Mouse (Mus musculus): Measurements from ENCODE around the gene Igfbp1. TPM values are rescaled to one million over a fixed set of nuclear protein-coding genes. Genes with fewer than 3 reads are reported as not detected.
A peak's percentile ranks its signal among the peaks of the same experiment; 100 is the strongest.

Gene Igfbp1
- under 1 TPM in 1 of 2 experiments, not detected in 1; 0.68 TPM for total RNA-seq (2021)
- long read RNA-seq, experiment 1, result 0 reads
- long read RNA-seq, experiment 2, result 0 reads

GRCm38 (mm10) chr11:7197491-7197941, at the start of gene Igfbp1:
TSS of gene Igfbp1 (plus strand) at chr11:7197782.
- no peak for DNase-seq

DNA sequence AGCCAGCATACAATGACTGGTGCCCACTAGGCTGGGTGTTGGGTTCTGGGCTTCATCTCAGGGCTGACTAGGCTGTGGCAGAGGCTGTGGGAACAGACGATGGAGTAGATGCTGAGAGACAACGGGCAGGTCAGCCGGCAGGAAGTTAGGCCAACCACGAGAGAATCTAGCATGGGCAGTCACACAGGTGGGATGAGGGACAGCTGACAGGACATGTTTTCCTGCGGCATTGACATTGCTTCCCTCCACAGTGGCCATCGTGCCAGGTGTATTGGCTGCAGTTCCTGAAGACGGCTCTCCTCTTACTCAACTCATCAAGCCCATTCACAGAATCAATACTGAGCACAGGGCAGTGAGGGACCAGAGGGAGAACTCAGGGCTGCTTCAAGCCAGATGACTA, 49.6 kb upstream of the Igfbp1 start:
- DNase-seq, result no peak

GRCm38 (mm10) chr11:7149471-7149870, 48.1 kb upstream of the Igfbp1 start:
- no peak for DNase-seq

DNA sequence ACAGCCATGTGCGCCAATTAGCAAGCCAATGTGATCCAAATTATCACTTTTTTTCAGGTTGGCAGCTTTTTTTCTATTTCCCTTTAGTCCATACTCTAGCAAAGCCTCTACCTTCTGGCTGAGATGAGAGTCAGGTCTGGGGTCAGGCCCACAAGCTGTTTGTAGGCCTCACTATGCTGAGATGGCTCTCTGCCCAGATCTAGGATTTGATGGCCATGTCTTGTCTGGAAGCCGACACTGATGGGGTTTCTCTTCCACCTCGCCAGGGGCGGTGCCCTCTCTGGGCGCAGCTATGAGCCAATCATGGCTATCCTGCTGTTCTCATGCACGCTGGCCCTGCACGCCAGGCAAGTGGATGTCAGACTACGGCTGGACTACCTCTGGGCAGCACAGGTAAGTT, 47.1 kb upstream of the Igfbp1 start:
- no peak for DNase-seq

DNA sequence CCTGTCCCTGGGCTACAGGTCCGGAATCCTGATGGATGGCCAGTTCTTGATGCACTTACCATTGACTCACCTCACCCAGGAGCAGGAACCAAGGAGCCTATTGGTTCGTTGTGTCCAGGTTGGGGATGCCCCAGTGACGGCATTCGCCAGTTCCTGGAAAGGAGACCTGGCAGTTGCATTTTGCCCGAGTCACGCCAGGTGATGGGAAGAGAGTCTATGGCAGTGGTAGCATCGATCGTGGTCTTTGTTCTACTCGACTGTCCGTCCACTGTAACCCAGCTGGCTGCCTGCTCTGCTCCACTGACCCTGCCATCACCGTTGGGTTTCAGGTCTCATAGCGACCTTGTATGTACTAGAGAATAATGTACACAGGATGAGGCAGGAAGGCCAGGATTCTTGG, 45.2 kb upstream of the Igfbp1 start:
- DNase-seq, result no peak

DNA sequence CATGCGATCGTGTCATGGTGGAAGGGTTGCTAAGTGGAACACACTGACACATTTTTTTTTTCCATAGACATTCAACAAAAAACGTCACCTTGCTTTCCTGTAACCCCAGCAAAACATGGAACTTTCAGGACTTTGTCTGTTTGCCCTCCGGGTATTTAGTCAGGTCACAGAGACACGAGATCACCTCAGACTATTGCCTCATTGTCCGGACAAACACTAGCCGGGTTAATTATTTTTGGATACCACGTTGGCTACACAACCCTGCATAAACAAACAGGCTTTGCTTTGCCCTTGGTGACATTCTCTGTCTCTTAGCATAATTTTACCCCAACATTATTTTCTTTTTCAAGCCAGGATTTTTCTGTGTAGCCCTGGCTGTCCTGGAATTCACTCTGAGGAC, 44.5 kb upstream of the Igfbp1 start:
- DNase-seq, result no peak

GRCm38 (mm10) chr11:7156427-7156826, 41.2 kb upstream of the Igfbp1 start:
- DNase-seq, result no peak

GRCm38 (mm10) chr11:7158196-7158595, 39.4 kb upstream of the Igfbp1 start:
- DNase-seq, result no peak

GRCm38 (mm10) chr11:7160146-7160545, 37.4 kb upstream of the Igfbp1 start:
- DNase-seq, result peak; percentile 15

- no peak for DNase-seq
Measured at GRCm38 (mm10) chr11:7160637-7161101, 36.9 kb upstream of the Igfbp1 start.

DNA sequence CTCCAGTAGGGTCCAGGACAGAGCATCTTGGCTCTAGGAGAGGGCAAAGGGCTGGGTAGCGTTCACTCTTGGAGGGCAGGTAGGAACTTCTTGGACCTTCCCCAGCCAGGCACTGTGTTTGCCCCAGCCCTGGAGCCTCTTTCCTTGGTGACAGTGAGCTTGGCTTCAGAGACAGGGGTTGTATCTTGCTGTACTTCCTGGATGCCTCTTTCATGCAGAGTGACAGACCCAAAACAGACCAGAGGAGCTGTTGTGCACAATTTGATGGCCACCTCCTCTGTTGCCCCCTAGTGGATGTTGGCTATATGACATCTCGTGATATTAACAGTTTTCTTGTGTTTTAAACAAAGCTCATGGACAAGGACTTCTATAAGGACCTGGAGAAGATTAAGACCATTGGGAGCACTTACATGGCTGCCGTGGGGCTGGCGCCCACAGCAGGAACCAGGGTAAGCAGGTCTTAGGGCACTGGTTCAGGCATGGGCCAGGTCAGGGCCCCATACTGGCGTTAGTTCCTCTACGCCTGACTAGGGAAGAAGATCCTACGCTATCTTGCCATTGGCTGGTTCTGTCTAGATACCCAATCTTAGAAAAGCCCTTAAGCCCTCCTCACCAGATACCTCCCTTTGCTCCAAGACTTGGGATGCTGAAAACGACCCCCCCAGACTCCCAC, 35.9 kb upstream of the Igfbp1 start:
- DNase-seq, result no peak

- DNase-seq, result no peak
Measured at GRCm38 (mm10) chr11:7164416-7164815, 33.2 kb upstream of the Igfbp1 start.

GRCm38 (mm10) chr11:7169645-7170044, 27.9 kb upstream of the Igfbp1 start:
- no peak for DNase-seq

DNA sequence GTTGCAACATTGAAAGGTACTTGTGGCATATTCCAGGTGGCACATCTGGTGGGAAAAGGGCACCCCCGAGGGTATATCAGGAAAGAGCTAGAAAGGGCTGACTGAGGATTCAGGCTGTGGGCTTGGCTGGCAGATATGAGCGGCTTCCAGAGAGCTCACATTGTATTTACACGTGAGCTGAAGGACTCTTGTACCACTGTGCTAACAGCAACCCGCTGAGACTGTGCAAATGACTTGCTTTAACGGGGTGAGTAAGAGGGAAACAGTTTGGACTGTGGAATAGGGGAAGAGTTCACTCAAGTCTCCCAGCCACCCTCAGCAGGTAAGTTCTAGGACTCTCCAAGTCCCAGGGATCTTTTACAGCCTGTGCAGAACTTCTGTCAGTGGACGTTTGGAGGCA, 23.9 kb upstream of the Igfbp1 start:
- no peak for DNase-seq

GRCm38 (mm10) chr11:7178724-7179123, 18.9 kb upstream of the Igfbp1 start:
- no peak for DNase-seq

- no peak for DNase-seq
Measured at GRCm38 (mm10) chr11:7179276-7179675, 18.3 kb upstream of the Igfbp1 start.

DNA sequence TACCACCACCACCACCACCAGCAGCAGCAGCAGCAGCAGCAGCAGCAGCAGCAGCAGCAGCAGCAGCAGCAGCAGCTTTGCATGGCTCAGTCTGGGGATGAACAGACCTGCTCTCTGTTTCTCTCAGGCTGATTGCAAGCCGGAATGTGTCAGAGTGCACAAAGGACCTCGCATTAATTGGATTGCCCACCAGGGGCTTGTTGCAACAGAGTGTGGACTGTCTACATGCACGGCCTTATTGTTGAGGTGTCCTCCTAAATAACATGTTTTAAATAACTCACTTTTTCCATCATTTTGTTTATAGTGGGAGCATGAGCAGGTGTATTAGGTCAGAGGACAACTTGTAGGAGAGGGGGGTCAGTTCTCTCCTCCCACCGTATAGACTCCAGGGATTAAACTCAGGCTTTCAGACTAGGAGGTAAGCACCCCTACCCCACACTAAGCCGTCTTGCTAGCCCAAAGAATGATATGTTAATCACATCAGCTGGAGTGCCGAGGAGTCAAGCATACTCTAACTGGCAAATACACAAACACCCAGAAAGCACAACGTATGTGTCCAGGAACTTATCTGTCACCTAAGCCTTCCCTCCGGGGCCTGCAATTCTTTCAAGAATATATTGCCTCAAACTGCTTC, 15.1 kb upstream of the Igfbp1 start:
- DNase-seq, result no peak

- DNase-seq, result no peak
Measured at GRCm38 (mm10) chr11:7184420-7184819, 13.2 kb upstream of the Igfbp1 start.

DNA sequence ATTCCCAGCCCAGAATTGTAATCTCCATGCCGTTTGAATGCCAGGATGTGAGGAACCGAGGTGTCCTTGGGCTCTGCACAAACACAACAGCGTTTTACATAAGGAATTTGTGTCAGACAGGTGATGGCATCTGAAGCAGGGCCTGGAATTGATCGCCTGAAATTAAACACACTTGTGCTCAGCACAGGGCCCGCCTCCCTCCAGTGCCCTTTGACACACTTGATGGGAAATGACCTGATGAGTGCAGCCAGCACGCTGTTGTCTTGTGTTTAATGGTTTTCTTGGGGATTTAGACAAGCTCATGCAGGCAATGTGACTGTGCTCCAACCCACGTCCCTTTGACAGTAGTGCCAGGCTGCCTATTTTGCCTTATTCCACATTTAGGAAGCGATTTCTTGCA, 10.1 kb upstream of the Igfbp1 start:
- DNase-seq, result no peak

DNA sequence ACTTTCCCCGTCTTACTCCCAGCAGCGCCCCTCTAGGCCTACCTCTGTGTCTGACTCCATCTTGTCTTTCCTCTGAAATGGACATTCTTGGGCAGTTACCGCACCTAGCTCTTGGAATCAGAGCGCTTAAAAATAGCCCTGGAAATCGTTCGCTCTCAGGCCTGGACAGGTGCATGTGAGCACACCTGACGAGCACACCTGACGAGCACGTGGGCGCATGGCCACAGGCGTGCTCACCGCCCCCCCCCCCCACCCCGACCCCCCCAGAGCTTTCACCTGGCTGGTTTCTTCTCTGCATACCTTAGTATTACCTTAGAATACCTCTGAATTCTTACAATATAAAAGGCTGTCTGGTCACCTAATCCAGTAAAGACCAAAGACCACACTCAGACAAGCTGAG, 9.1 kb upstream of the Igfbp1 start, which contains the start of gene Gm11985:
TSS of gene Gm11985 (minus strand) at position 101 of the 400 bp plus-strand sequence.
- no peak for DNase-seq

GRCm38 (mm10) chr11:7192710-7193109, 4.9 kb upstream of the Igfbp1 start:
- no peak for DNase-seq

DNA sequence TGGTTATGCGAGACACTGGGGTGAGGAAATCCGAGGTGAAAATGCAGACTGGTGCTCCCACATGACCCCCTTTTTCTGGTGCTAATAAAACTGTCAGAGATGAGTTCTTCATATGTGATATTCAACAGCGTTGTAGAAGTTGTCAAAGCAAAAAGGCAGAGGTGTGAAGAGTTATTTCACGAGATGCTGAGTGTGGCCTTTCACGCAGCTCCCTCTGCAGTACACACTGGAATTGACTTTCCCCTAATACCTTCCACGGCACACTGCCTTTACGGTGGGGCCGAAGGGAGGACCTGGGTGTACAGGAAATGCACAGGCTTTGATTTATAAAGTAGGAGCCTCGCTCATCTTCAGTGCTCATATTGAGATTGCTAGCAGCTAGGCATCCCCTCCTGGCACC, 4.4 kb upstream of the Igfbp1 start:
- DNase-seq, result no peak

GRCm38 (mm10) chr11:7194432-7195311, 2.9 kb upstream of the Igfbp1 start:
- DNase-seq, result no peak
